Mouse (Mus musculus) megakaryocyte, embryonic 14.5 days (primary cell): ENCODE results near the gene Kcnj9.

Source experiments
- FLI1 ChIP-seq: IDR thresholded peaks from 2 replicates; pipeline ENCODE4 v1.6.1; 2012; ENCODE audit warnings: low read length, inconsistent platforms, mixed read lengths
- GATA1 ChIP-seq: IDR thresholded peaks from 3 replicates; pipeline ENCODE4 v1.6.1; 2012; ENCODE audit warnings: mixed read lengths, low read length, inconsistent platforms, borderline replicate concordance

DNA sequence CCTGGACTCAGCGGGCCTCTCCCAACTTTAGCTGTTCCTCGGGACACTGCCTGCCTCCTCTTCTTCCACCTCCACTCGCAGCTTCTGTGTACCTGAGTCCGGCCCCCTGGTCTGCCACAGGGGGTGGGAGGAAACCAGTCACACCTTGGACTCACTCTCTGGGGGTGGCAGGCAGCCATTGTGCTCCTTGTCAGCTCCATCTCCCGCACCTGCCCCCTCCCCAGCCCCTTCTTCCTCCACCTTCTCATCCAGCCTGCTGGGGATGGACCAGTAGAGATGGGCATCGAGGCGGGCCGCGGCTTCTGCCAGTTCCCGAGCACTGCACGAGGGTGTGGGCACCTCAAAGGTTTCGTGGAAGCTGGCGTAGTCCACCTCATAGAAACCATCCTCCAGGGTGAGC, 6.4 kb downstream of the Kcnj9 start:
- TF ChIP-seq GATA1 (no peak), FLI1 (no peak)
